Mouse (Mus musculus): ENCODE results near the gene Kif2c. TPM values are rescaled to one million over a fixed set of nuclear protein-coding genes. Genes with fewer than 3 reads are reported as not detected.

The Kif2c gene
- polyA plus RNA-seq, 1 experiment = 8.3 TPM

DNA sequence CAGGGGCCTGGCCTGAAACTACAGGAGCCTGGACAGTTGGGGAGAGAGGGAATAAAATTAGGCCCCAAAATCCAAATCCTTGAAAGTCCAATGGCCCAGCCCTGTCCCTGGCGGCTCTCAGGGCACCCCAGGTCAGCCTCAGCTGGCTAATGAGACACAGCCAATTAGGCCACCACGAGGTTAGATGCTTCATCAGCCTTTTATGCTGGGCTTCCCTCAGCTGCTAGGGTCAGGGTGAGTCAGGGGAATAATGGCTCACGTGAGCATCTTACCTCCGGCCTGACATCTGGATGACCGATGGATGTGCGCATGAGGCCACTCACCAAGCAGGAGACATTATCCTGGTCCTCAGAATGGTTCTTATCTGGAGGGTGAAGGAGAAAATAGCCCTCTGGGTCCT, 51.6 kb downstream of the Kif2c start:
- TF ChIP-seq GATA1 (IDR thresholded peaks at IDR 0.05; ENCODE audit: borderline replicate concordance, low read length) = no peak
- TF ChIP-seq FLI1 (IDR thresholded peaks at IDR 0.05; ENCODE audit: low read length) = no peak
- Histone ChIP-seq H3K4me3 (replicated peaks) (no peak overlapping the region), H3K9me3 (no peaks in the 10 kb centered on the region), H3K4me1 (peaks cover 93% of the 10 kb centered on the region), H3K36me3 (replicated peaks; ENCODE audit: low read length) (peaks cover 63% of the 10 kb centered on the region), H3K27me3 (replicated peaks) (no peaks in the 10 kb centered on the region)

DNA sequence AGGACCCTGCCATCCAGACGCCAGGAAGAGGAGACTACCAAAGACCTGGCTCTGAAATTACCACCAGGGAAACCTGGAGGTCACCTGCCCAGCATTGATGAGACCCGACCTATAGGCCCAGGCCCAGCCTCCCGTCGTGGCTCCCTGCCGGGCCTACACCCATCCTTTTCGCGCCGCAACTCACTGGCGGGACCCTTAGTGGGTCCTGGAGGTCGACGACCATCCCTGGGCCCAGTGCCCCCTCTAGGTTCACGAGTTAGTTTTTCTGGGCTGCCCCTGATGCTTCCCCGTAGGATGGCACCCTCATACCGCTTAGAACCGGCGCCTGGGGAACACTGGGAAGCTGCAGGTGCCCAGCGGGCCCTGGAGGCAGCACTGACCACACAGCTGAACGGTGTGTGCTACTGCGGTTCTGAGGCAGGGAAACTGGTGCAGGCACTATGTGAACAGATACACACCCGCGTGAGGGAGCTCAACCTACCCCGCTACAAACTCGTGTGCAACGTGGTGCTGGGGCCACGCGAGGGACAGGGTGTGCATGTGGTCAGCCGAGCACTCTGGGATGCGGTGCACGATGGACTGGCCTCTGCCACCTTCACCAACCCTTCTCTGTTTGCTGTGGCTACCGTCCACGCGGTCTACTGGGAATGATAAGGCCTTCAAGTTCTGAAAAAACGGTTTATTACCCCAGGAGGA, 54.3 kb downstream of the Kif2c start:
- H3K9me3 ChIP-seq = no peaks in the 10 kb centered on the region
- H3K27me3 ChIP-seq (replicated peaks) = no peaks in the 10 kb centered on the region
- H3K4me1 ChIP-seq = peaks cover 96% of the 10 kb centered on the region
- peak overlapping the region; percentile 31 for H3K4me3 ChIP-seq (replicated peaks)
- TF ChIP-seq FLI1 (IDR thresholded peaks at IDR 0.05; ENCODE audit: low read length) (no peak), GATA1 (IDR thresholded peaks at IDR 0.05; ENCODE audit: borderline replicate concordance, low read length) (no peak)
- H3K36me3 ChIP-seq (replicated peaks; ENCODE audit: low read length) = peaks cover 63% of the 10 kb centered on the region

DNA sequence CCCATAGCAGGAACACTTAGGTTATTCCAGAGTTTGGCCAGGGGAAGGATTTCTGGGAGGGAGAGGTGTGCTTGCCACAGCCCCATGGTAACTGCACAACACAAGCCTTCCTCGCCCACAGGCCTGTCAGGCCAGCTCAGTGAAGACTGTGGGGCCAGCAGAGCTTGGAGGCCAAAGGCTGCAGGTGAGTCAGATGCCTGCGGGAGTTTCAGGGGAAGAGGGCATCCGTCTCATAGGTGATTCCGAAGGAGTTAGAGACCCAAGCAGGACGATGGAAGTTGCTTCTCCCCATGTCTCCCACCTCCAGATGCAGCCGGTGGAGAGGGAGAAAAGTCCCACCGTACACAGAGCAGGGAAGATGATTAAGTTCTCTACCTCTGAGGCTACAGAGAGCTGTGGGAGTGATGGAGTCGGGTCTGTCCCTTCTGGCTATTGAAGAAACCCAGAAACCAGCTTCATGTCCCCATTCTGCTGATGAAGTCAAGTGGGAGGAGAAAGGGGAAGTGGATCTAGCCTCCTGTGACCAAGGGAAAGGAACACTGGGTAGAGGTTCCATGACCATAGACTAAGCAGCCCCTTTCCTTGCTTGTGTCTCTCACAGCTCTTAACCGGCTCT, 55.7 kb downstream of the Kif2c start, which contains the start of gene Tctex1d4:
Gene Tctex1d4, plus strand, starts transcription at position 120 of the 616 bp plus-strand sequence.
- no peak for TF ChIP-seq FLI1 (IDR thresholded peaks at IDR 0.05; ENCODE audit: low read length)
- no peak for TF ChIP-seq GATA1 (IDR thresholded peaks at IDR 0.05; ENCODE audit: borderline replicate concordance, low read length)
- H3K27me3 ChIP-seq (replicated peaks) = no peaks in the 10 kb centered on the region
- H3K4me1 ChIP-seq = peaks cover 96% of the 10 kb centered on the region
- peaks cover 57% of the 10 kb centered on the region for H3K36me3 ChIP-seq (replicated peaks; ENCODE audit: low read length)
- H3K4me3 ChIP-seq (replicated peaks) = peak within 1 kb of the TSS; percentile 91
- no peaks in the 10 kb centered on the region for H3K9me3 ChIP-seq

DNA sequence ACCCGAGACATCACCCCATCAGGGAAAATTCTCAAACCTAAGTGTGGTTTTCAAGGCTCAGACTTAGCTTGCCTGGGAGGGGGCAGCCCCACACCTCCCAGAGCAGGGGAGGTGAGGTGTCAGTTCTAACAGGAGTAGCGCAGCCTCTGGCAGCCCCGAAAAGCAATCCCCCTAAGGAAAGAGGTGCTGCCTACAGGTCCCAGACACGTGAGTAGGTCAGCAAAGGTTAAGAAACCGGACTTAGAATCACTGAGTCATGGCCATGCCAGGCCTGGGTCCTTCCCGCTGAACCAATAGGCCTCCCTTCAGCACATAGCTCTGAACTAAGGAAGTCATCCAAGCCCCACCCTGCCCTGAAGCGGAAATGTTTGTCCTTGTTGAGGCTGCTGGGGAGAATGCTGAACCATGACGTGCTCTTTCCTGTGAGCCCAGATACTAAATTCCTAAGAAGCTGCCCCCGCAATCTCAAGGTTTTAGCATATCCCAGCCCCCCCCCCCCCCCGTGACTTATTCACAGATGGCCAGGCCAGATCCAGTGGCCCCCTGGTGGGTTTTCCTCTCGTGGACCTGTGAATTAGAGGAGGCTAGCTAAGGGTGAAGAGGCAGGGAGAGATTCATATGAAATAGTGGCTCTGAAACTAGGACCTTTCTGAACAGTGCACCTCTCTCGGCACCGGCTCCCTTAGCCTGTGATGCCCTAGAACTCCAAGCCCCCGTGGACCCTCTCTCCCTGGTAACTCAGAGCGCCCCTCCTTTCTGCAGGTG, 56.3 kb downstream of the Kif2c start:
- no peaks in the 10 kb centered on the region for H3K27me3 ChIP-seq (replicated peaks)
- peak overlapping the region; percentile 91 for H3K4me3 ChIP-seq (replicated peaks)
- no peaks in the 10 kb centered on the region for H3K9me3 ChIP-seq
- H3K36me3 ChIP-seq (replicated peaks; ENCODE audit: low read length) = peaks cover 51% of the 10 kb centered on the region
- peaks cover 96% of the 10 kb centered on the region for H3K4me1 ChIP-seq
- TF ChIP-seq GATA1 (IDR thresholded peaks at IDR 0.05; ENCODE audit: borderline replicate concordance, low read length) = no peak
- no peak for TF ChIP-seq FLI1 (IDR thresholded peaks at IDR 0.05; ENCODE audit: low read length)

DNA sequence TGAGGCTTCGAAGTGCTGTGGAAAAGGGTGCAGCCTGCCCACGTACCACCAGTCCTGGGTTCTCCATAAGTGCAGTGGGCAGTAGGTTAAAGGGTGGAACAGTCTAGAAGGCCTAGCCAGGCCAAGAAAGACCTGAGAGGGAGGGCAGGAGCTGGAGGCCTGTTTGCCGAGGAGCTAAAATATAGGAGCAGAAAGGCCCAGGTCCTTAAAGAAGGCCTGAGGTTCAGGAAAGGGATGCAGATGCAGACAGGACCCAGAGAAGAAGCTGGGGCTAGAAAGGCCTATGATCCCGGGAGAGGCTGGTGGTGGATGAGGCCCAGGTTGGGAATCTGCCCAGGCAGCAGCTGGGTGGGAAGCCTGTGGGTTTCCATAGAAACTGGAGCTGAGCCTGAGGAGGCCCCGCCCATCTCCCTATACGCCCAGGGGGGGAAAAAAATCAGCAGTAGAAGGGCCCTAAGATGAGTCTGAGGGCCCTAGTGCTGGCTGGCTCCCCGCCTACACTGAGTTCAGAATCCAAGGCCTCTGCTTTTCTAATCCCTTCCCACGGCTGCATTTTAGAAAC, 57.0 kb downstream of the Kif2c start, which contains the start of gene Btbd19:
Gene Btbd19, minus strand, starts transcription at position 378 of the 562 bp plus-strand sequence.
- TF ChIP-seq FLI1 (IDR thresholded peaks at IDR 0.05; ENCODE audit: low read length) (no peak), GATA1 (IDR thresholded peaks at IDR 0.05; ENCODE audit: borderline replicate concordance, low read length) (no peak)
- Histone ChIP-seq H3K4me3 (replicated peaks) (peak within 1 kb of the TSS; percentile 91), H3K27me3 (replicated peaks) (no peaks in the 10 kb centered on the region), H3K4me1 (peaks cover 94% of the 10 kb centered on the region), H3K36me3 (replicated peaks; ENCODE audit: low read length) (peaks cover 44% of the 10 kb centered on the region), H3K9me3 (no peaks in the 10 kb centered on the region)

DNA sequence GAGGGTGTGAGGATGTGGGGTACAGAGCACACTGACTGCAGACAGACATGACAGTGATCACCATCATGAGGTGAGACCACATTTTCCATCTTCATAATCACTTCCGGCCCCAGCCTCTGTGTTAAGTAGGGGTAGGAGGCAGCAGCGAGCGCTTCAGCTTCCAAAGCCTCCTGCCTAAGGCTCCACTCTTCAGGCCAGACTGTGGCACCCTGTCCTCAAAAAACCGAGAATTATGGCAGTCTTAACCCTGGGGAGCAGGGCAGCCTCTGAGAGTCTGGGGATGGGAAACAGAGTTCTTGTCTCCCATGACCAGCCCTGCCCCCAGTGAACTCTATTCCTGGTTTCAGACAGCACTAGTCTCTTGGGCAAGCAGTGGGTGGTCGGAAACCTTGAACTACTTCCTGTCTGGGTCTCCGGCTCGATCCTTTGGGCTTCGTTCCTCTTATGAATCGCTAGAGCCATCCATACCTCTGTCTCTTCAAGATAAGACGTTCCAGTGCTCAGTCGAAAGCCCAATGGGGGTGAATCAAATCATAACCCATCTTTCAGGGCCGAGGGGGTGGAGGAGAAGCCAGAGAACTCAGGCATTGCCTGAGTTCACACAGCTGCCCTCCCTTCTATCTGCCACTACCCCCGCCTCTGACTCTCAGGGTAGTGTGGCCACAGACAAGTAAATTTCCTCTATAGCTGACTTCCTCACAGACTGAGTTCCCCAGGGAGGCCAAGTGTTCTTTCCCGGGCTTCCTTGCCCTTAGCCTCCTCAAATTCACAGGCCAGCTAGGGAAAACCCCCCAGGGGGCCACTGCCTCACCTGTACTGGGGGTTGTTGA, 57.7 kb downstream of the Kif2c start:
- Histone ChIP-seq H3K9me3 (no peaks in the 10 kb centered on the region), H3K4me1 (peaks cover 92% of the 10 kb centered on the region), H3K36me3 (replicated peaks; ENCODE audit: low read length) (peaks cover 37% of the 10 kb centered on the region), H3K4me3 (replicated peaks) (peak overlapping the region; percentile 91), H3K27me3 (replicated peaks) (no peaks in the 10 kb centered on the region)
- TF ChIP-seq GATA1 (IDR thresholded peaks at IDR 0.05; ENCODE audit: borderline replicate concordance, low read length) (no peak), FLI1 (IDR thresholded peaks at IDR 0.05; ENCODE audit: low read length) (no peak)

DNA sequence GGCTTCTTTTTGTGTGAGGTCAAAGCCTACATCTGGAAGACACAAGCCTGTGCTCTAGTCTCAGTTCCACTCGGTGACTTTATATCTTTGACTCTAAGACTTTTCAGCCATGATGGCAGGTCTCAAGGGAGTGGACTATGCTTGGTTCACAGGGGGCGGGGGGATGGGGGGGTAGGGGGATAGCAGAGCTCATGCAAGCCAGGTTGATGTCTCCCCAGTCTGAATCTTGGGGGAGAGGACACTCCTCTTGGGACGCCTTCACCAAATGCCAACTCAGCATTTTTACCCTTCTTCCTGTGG, 58.3 kb downstream of the Kif2c start:
- peaks cover 31% of the 10 kb centered on the region for H3K36me3 ChIP-seq (replicated peaks; ENCODE audit: low read length)
- H3K9me3 ChIP-seq = no peaks in the 10 kb centered on the region
- peaks cover 95% of the 10 kb centered on the region for H3K4me1 ChIP-seq
- TF ChIP-seq GATA1 (IDR thresholded peaks at IDR 0.05; ENCODE audit: borderline replicate concordance, low read length) (no peak), FLI1 (IDR thresholded peaks at IDR 0.05; ENCODE audit: low read length) (no peak)
- no peaks in the 10 kb centered on the region for H3K27me3 ChIP-seq (replicated peaks)
- peak overlapping the region; percentile 91 for H3K4me3 ChIP-seq (replicated peaks)

DNA sequence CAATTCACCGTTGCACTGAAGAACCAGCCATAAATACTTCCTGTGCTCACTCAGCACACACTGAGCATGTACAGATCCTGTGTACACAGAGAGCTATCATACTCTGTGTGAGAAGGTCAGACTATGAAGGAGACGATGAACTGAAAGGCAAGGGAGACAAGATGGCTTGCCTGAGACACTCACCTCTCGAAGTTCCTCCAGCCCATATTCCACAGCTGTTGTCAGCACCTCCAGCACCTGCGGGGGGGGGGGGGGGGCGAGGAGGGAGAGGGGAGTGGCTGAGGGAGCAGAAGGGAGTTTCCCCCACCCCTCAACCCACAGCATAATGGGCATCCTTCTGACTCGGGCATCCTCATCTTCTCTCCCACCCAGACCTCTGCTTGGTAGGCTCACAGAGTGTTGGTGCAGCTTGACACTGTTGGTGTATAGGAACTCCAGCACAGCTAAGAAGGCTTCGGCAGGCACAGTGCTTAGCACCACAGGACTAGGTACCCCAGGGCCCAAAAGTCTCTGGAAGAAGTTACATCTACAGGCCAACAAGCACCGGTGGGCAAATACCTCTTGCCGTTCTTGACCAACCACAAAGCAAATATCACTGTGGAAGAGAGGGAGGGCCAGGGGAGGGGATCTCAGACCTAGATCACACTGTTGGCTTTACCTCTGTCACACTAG, 58.8 kb downstream of the Kif2c start:
- Histone ChIP-seq H3K9me3 (no peaks in the 10 kb centered on the region), H3K4me3 (replicated peaks) (peak overlapping the region; percentile 91), H3K27me3 (replicated peaks) (no peaks in the 10 kb centered on the region), H3K4me1 (peaks cover 95% of the 10 kb centered on the region), H3K36me3 (replicated peaks; ENCODE audit: low read length) (peaks cover 31% of the 10 kb centered on the region)
- TF ChIP-seq GATA1 (IDR thresholded peaks at IDR 0.05; ENCODE audit: borderline replicate concordance, low read length) (no peak), FLI1 (IDR thresholded peaks at IDR 0.05; ENCODE audit: low read length) (no peak)
